Mouse (Mus musculus): ENCODE data around the gene Mob3c. TPM values are rescaled to one million over a fixed set of nuclear protein-coding genes. Genes with fewer than 3 reads are reported as not detected.

Gene Mob3c
- polyA plus RNA-seq, 1 experiment, result 17.8 TPM

GRCm38 (mm10) chr4:115831221-115831620, 3.3 kb downstream of the Mob3c start:
- Histone ChIP-seq H3K36me3 (ENCODE audit: control insufficient read depth, insufficient read depth, low read length) (no peaks in the 10 kb centered on the region; the same call in 1 of the 2 replicates), H3K4me3 (ENCODE audit: insufficient read depth, low read depth, low read length) (no peak overlapping the region), H3K4me1 (ENCODE audit: control insufficient read depth, insufficient read depth, low read length) (peaks cover 3% of the 10 kb centered on the region; the same call in 1 of the 2 replicates), H3K27ac (ENCODE audit: insufficient read depth, low read depth, low read length) (no peak overlapping the region), H3K27me3 (replicated peaks; ENCODE audit: control insufficient read depth, insufficient read depth, low read length) (no peaks in the 10 kb centered on the region)
- WGBS, result 94% methylated on average over 22 of the region's 22 CpGs
- TF ChIP-seq CTCF (conservative IDR thresholded peaks at IDR 0.05; ENCODE audit: insufficient read depth, insufficient read length, low read depth, low read length) (no peak), POLR2A (IDR thresholded peaks at IDR 0.05; ENCODE audit: low read depth, low read length) (no peak)
- no peak for DNase-seq

GRCm38 (mm10) chr4:115832040-115832439, 4.1 kb downstream of the Mob3c start:
- H3K27ac ChIP-seq (ENCODE audit: insufficient read depth, low read depth, low read length), result no peak overlapping the region
- H3K27me3 ChIP-seq (replicated peaks; ENCODE audit: control insufficient read depth, insufficient read depth, low read length), result no peaks in the 10 kb centered on the region
- H3K36me3 ChIP-seq (ENCODE audit: control insufficient read depth, insufficient read depth, low read length), result no peaks in the 10 kb centered on the region; the same call in 1 of the 2 replicates
- H3K4me3 ChIP-seq (ENCODE audit: insufficient read depth, low read depth, low read length), result no peak overlapping the region
- no peak for DNase-seq
- peaks cover 3% of the 10 kb centered on the region; the same call in 1 of the 2 replicates for H3K4me1 ChIP-seq (ENCODE audit: control insufficient read depth, insufficient read depth, low read length)
- WGBS, result 60% methylated on average over 2 of the region's 2 CpGs
- no peak for TF ChIP-seq POLR2A (IDR thresholded peaks at IDR 0.05; ENCODE audit: low read depth, low read length)
- TF ChIP-seq CTCF (conservative IDR thresholded peaks at IDR 0.05; ENCODE audit: insufficient read depth, insufficient read length, low read depth, low read length), result no peak

GRCm38 (mm10) chr4:115835576-115835975, 7.7 kb downstream of the Mob3c start:
- no peaks in the 10 kb centered on the region for H3K27me3 ChIP-seq (replicated peaks; ENCODE audit: control insufficient read depth, insufficient read depth, low read length)
- no peak for DNase-seq
- no peaks in the 10 kb centered on the region; the same call in 1 of the 2 replicates for H3K36me3 ChIP-seq (ENCODE audit: control insufficient read depth, insufficient read depth, low read length)
- 74% methylated on average over 2 of the region's 2 CpGs for WGBS
- TF ChIP-seq CTCF (conservative IDR thresholded peaks at IDR 0.05; ENCODE audit: insufficient read depth, insufficient read length, low read depth, low read length) (no peak), POLR2A (IDR thresholded peaks at IDR 0.05; ENCODE audit: low read depth, low read length) (no peak)
- no peak overlapping the region for H3K27ac ChIP-seq (ENCODE audit: insufficient read depth, low read depth, low read length)
- H3K4me1 ChIP-seq (ENCODE audit: control insufficient read depth, insufficient read depth, low read length), result peaks cover 6% of the 10 kb centered on the region; the same call in 1 of the 2 replicates
- no peak overlapping the region for H3K4me3 ChIP-seq (ENCODE audit: insufficient read depth, low read depth, low read length)

GRCm38 (mm10) chr4:115838196-115838595, 10.3 kb downstream of the Mob3c start:
- Histone ChIP-seq H3K4me1 (ENCODE audit: control insufficient read depth, insufficient read depth, low read length) (peaks cover 6% of the 10 kb centered on the region; the same call in 1 of the 2 replicates), H3K27ac (ENCODE audit: insufficient read depth, low read depth, low read length) (no peak overlapping the region), H3K27me3 (replicated peaks; ENCODE audit: control insufficient read depth, insufficient read depth, low read length) (no peaks in the 10 kb centered on the region), H3K4me3 (ENCODE audit: insufficient read depth, low read depth, low read length) (no peak overlapping the region), H3K36me3 (ENCODE audit: control insufficient read depth, insufficient read depth, low read length) (no peaks in the 10 kb centered on the region; the same call in 1 of the 2 replicates)
- WGBS, result 80% methylated on average over 4 of the region's 4 CpGs
- TF ChIP-seq POLR2A (IDR thresholded peaks at IDR 0.05; ENCODE audit: low read depth, low read length) (no peak), CTCF (conservative IDR thresholded peaks at IDR 0.05; ENCODE audit: insufficient read depth, insufficient read length, low read depth, low read length) (no peak)
- no peak for DNase-seq

GRCm38 (mm10) chr4:115838696-115839641, 11.1 kb downstream of the Mob3c start, which contains the start of gene Mknk1:
Gene Mknk1, plus strand, starts transcription at chr4:115839198.
- no peaks in the 10 kb centered on the region for H3K27me3 ChIP-seq (replicated peaks; ENCODE audit: control insufficient read depth, insufficient read depth, low read length)
- 1% methylated on average over 51 of the region's 51 CpGs for WGBS
- TF ChIP-seq POLR2A (IDR thresholded peaks at IDR 0.05; ENCODE audit: low read depth, low read length) (no peak), CTCF (conservative IDR thresholded peaks at IDR 0.05; ENCODE audit: insufficient read depth, insufficient read length, low read depth, low read length) (no peak)
- no peaks in the 10 kb centered on the region; the same call in 1 of the 2 replicates for H3K36me3 ChIP-seq (ENCODE audit: control insufficient read depth, insufficient read depth, low read length)
- H3K27ac ChIP-seq (ENCODE audit: insufficient read depth, low read depth, low read length), result 0 out of 2 replicates have a peak within 1 kb of the TSS, but pooled peaks have one; percentile 30
- H3K4me3 ChIP-seq (ENCODE audit: insufficient read depth, low read depth, low read length), result peak within 1 kb of the TSS; percentile 94
- peak; percentile 96 for DNase-seq
- H3K4me1 ChIP-seq (ENCODE audit: control insufficient read depth, insufficient read depth, low read length), result peaks cover 6% of the 10 kb centered on the region; the same call in 1 of the 2 replicates

- TF ChIP-seq POLR2A (IDR thresholded peaks at IDR 0.05; ENCODE audit: low read depth, low read length) (no peak), CTCF (conservative IDR thresholded peaks at IDR 0.05; ENCODE audit: insufficient read depth, insufficient read length, low read depth, low read length) (no peak)
- DNase-seq, result peak; percentile 40
- Histone ChIP-seq H3K27ac (ENCODE audit: insufficient read depth, low read depth, low read length) (no peak overlapping the region), H3K4me1 (ENCODE audit: control insufficient read depth, insufficient read depth, low read length) (peaks cover 6% of the 10 kb centered on the region; the same call in 1 of the 2 replicates), H3K27me3 (replicated peaks; ENCODE audit: control insufficient read depth, insufficient read depth, low read length) (no peaks in the 10 kb centered on the region), H3K36me3 (ENCODE audit: control insufficient read depth, insufficient read depth, low read length) (no peaks in the 10 kb centered on the region), H3K4me3 (ENCODE audit: insufficient read depth, low read depth, low read length) (no peak overlapping the region; the same call in 1 of the 2 replicates)
- 39% methylated on average over 4 of the region's 4 CpGs for WGBS
These were observed 12.1 kb downstream of the Mob3c start for GRCm38 (mm10) chr4:115839956-115840355.

- H3K4me3 ChIP-seq (ENCODE audit: insufficient read depth, low read depth, low read length), result no peak overlapping the region
- DNase-seq, result no peak
- H3K27me3 ChIP-seq (replicated peaks; ENCODE audit: control insufficient read depth, insufficient read depth, low read length), result no peaks in the 10 kb centered on the region
- TF ChIP-seq CTCF (conservative IDR thresholded peaks at IDR 0.05; ENCODE audit: insufficient read depth, insufficient read length, low read depth, low read length) (no peak), POLR2A (IDR thresholded peaks at IDR 0.05; ENCODE audit: low read depth, low read length) (no peak)
- peaks cover 6% of the 10 kb centered on the region; the same call in 1 of the 2 replicates for H3K4me1 ChIP-seq (ENCODE audit: control insufficient read depth, insufficient read depth, low read length)
- no peak overlapping the region for H3K27ac ChIP-seq (ENCODE audit: insufficient read depth, low read depth, low read length)
- 92% methylated on average over 4 of the region's 4 CpGs for WGBS
- H3K36me3 ChIP-seq (ENCODE audit: control insufficient read depth, insufficient read depth, low read length), result no peaks in the 10 kb centered on the region
These were observed 12.9 kb downstream of the Mob3c start for GRCm38 (mm10) chr4:115840842-115841241.
